Mouse (Mus musculus) testis, adult 2 months (tissue): Measurements from ENCODE around the gene Tbl1xr1.

ENCODE experiments used
- CTCF ChIP-seq: fragments of 200-500 bp; IDR thresholded peaks from 2 replicates; pipeline ENCODE4 v1.5.1; 2012; ENCODE audit warnings: low read depth, mild to moderate bottlenecking, inconsistent platforms, low read length, moderate library complexity; ENCODE audit not compliant: control insufficient read depth, insufficient read depth, insufficient replicate concordance
- POLR2A ChIP-seq: fragments of 200-500 bp; IDR thresholded peaks from 2 replicates; pipeline ENCODE4 v1.6.1; 2012; ENCODE audit warnings: low read depth, mild to moderate bottlenecking, inconsistent platforms, low read length, moderate library complexity; ENCODE audit not compliant: control insufficient read depth

- no peak for TF ChIP-seq CTCF
- TF ChIP-seq POLR2A: no peak
Observed at GRCm38 (mm10) chr3:22081869-22082268, 5.4 kb downstream of the Tbl1xr1 start.
